Mouse (Mus musculus): ENCODE data around the gene Mdga1. TPM values are rescaled to one million over a fixed set of nuclear protein-coding genes. Genes with fewer than 3 reads are reported as not detected.
A peak's percentile ranks its signal among the peaks of the same experiment; 100 is the strongest.

Mdga1 gene
- polyA plus RNA-seq, 2 experiments = 4.8 to 13.2 TPM

- H3K4me2 ChIP-seq (replicated peaks; ENCODE audit: low read depth, low read length, severe bottlenecking) = peak overlapping the region; percentile 93
- WGBS = 2% methylated on average over 4 of the region's 4 CpGs
- H3K4me1 ChIP-seq (ENCODE audit: control insufficient read depth, insufficient read depth, low read length) = peaks cover 17% of the 10 kb centered on the region
- H3K9me3 ChIP-seq (ENCODE audit: control insufficient read depth, low read length) = no peaks in the 10 kb centered on the region
- ATAC-seq (ENCODE audit: low FRiP score, low read depth) = no peak
- TF ChIP-seq POLR2A (IDR thresholded peaks at IDR 0.05; ENCODE audit: borderline replicate concordance, extremely low read depth, insufficient read depth, insufficient read length) = no peak
- H3K27ac ChIP-seq (replicated peaks; ENCODE audit: low read depth, low read length) = no peak overlapping the region
- peak overlapping the region; percentile 65 for H3K4me3 ChIP-seq (replicated peaks; ENCODE audit: low read length)
- DNase-seq (ENCODE audit: low spot score) = peak; percentile 55
- no peaks in the 10 kb centered on the region for H3K36me3 ChIP-seq (ENCODE audit: control insufficient read depth, insufficient read depth, low read length)
- peaks cover 28% of the 10 kb centered on the region for H3K27me3 ChIP-seq (ENCODE audit: control insufficient read depth, insufficient read depth, low read length)
- H3K9ac ChIP-seq (ENCODE audit: low read depth, low read length, severe bottlenecking) = peak overlapping the region; percentile 68; the same call in 1 of the 2 replicates
These were observed 83.8 kb downstream of the Mdga1 start for GRCm38 (mm10) chr17:29886061-29886460.

- 45% methylated on average over 6 of the region's 6 CpGs for WGBS
- H3K9ac ChIP-seq (ENCODE audit: low read depth, low read length, severe bottlenecking) = no peak overlapping the region
- peaks cover 17% of the 10 kb centered on the region for H3K27me3 ChIP-seq (ENCODE audit: control insufficient read depth, insufficient read depth, low read length)
- no peaks in the 10 kb centered on the region for H3K36me3 ChIP-seq (ENCODE audit: control insufficient read depth, insufficient read depth, low read length)
- H3K4me1 ChIP-seq (ENCODE audit: control insufficient read depth, insufficient read depth, low read length) = peaks cover 14% of the 10 kb centered on the region
- TF ChIP-seq POLR2A (IDR thresholded peaks at IDR 0.05; ENCODE audit: borderline replicate concordance, extremely low read depth, insufficient read depth, insufficient read length) = no peak
- no peaks in the 10 kb centered on the region for H3K9me3 ChIP-seq (ENCODE audit: control insufficient read depth, low read length)
- no peak overlapping the region for H3K27ac ChIP-seq (replicated peaks; ENCODE audit: low read depth, low read length)
- no peak overlapping the region for H3K4me3 ChIP-seq (replicated peaks; ENCODE audit: low read length)
- no peak overlapping the region for H3K4me2 ChIP-seq (replicated peaks; ENCODE audit: low read depth, low read length, severe bottlenecking)
- DNase-seq (ENCODE audit: low spot score) = no peak
- no peak for ATAC-seq (ENCODE audit: low FRiP score, low read depth)
These were observed 85.3 kb downstream of the Mdga1 start for GRCm38 (mm10) chr17:29884596-29884995.

- 52% methylated on average over 9 of the region's 9 CpGs for WGBS
- DNase-seq (ENCODE audit: low spot score) (no peak), ATAC-seq (ENCODE audit: low FRiP score, low read depth) (no peak)
- H3K9ac ChIP-seq (ENCODE audit: low read depth, low read length, severe bottlenecking) = no peak overlapping the region
- H3K4me3 ChIP-seq (replicated peaks; ENCODE audit: low read length) = no peak overlapping the region
- TF ChIP-seq POLR2A (IDR thresholded peaks at IDR 0.05; ENCODE audit: borderline replicate concordance, extremely low read depth, insufficient read depth, insufficient read length) = no peak
- H3K36me3 ChIP-seq (ENCODE audit: control insufficient read depth, insufficient read depth, low read length) = no peaks in the 10 kb centered on the region; the same call in 1 of the 2 replicates
- no peak overlapping the region for H3K4me2 ChIP-seq (replicated peaks; ENCODE audit: low read depth, low read length, severe bottlenecking)
- H3K4me1 ChIP-seq (ENCODE audit: control insufficient read depth, insufficient read depth, low read length) = peaks cover 10% of the 10 kb centered on the region
- H3K27ac ChIP-seq (replicated peaks; ENCODE audit: low read depth, low read length) = no peak overlapping the region
- no peaks in the 10 kb centered on the region for H3K9me3 ChIP-seq (ENCODE audit: control insufficient read depth, low read length)
- H3K27me3 ChIP-seq (ENCODE audit: control insufficient read depth, insufficient read depth, low read length) = peaks cover 13% of the 10 kb centered on the region
These were observed 86.5 kb downstream of the Mdga1 start for GRCm38 (mm10) chr17:29883351-29883750.

GRCm38 (mm10) chr17:29882885-29883284 is 87.0 kb downstream of the Mdga1 start:
- H3K36me3 ChIP-seq (ENCODE audit: control insufficient read depth, insufficient read depth, low read length) = no peaks in the 10 kb centered on the region; the same call in 1 of the 2 replicates
- H3K27me3 ChIP-seq (ENCODE audit: control insufficient read depth, insufficient read depth, low read length) = peaks cover 13% of the 10 kb centered on the region
- DNase-seq (ENCODE audit: low spot score) (peak; percentile 67), ATAC-seq (ENCODE audit: low FRiP score, low read depth) (no peak)
- H3K9me3 ChIP-seq (ENCODE audit: control insufficient read depth, low read length) = no peaks in the 10 kb centered on the region
- no peak overlapping the region for H3K4me2 ChIP-seq (replicated peaks; ENCODE audit: low read depth, low read length, severe bottlenecking)
- peaks cover 10% of the 10 kb centered on the region for H3K4me1 ChIP-seq (ENCODE audit: control insufficient read depth, insufficient read depth, low read length)
- WGBS = 0% methylated on average over 5 of the region's 5 CpGs
- H3K27ac ChIP-seq (replicated peaks; ENCODE audit: low read depth, low read length) = no peak overlapping the region
- no peak overlapping the region for H3K9ac ChIP-seq (ENCODE audit: low read depth, low read length, severe bottlenecking)
- TF ChIP-seq POLR2A (IDR thresholded peaks at IDR 0.05; ENCODE audit: borderline replicate concordance, extremely low read depth, insufficient read depth, insufficient read length) = no peak
- no peak overlapping the region for H3K4me3 ChIP-seq (replicated peaks; ENCODE audit: low read length)

- 67% methylated on average over 10 of the region's 10 CpGs for WGBS
- TF ChIP-seq POLR2A (IDR thresholded peaks at IDR 0.05; ENCODE audit: borderline replicate concordance, extremely low read depth, insufficient read depth, insufficient read length) = no peak
- Histone ChIP-seq H3K4me2 (replicated peaks; ENCODE audit: low read depth, low read length, severe bottlenecking) (no peak overlapping the region), H3K4me1 (ENCODE audit: control insufficient read depth, insufficient read depth, low read length) (no peaks in the 10 kb centered on the region), H3K9me3 (ENCODE audit: control insufficient read depth, low read length) (no peaks in the 10 kb centered on the region), H3K9ac (ENCODE audit: low read depth, low read length, severe bottlenecking) (no peak overlapping the region), H3K27me3 (ENCODE audit: control insufficient read depth, insufficient read depth, low read length) (peaks cover 5% of the 10 kb centered on the region), H3K4me3 (replicated peaks; ENCODE audit: low read length) (no peak overlapping the region), H3K36me3 (ENCODE audit: control insufficient read depth, insufficient read depth, low read length) (no peaks in the 10 kb centered on the region; the same call in 1 of the 2 replicates), H3K27ac (replicated peaks; ENCODE audit: low read depth, low read length) (no peak overlapping the region)
- no peak for ATAC-seq (ENCODE audit: low FRiP score, low read depth)
- DNase-seq (ENCODE audit: low spot score) = no peak
These were observed 89.6 kb downstream of the Mdga1 start for GRCm38 (mm10) chr17:29880251-29880650.

GRCm38 (mm10) chr17:29878990-29879389 is 90.9 kb downstream of the Mdga1 start:
- Histone ChIP-seq H3K4me3 (replicated peaks; ENCODE audit: low read length) (no peak overlapping the region), H3K4me2 (replicated peaks; ENCODE audit: low read depth, low read length, severe bottlenecking) (no peak overlapping the region), H3K9ac (ENCODE audit: low read depth, low read length, severe bottlenecking) (no peak overlapping the region), H3K9me3 (ENCODE audit: control insufficient read depth, low read length) (no peaks in the 10 kb centered on the region), H3K4me1 (ENCODE audit: control insufficient read depth, insufficient read depth, low read length) (peaks cover 4% of the 10 kb centered on the region; the same call in 1 of the 2 replicates), H3K27ac (replicated peaks; ENCODE audit: low read depth, low read length) (no peak overlapping the region), H3K36me3 (ENCODE audit: control insufficient read depth, insufficient read depth, low read length) (no peaks in the 10 kb centered on the region; the same call in 1 of the 2 replicates), H3K27me3 (ENCODE audit: control insufficient read depth, insufficient read depth, low read length) (no peaks in the 10 kb centered on the region)
- TF ChIP-seq POLR2A (IDR thresholded peaks at IDR 0.05; ENCODE audit: borderline replicate concordance, extremely low read depth, insufficient read depth, insufficient read length) = no peak
- DNase-seq (ENCODE audit: low spot score) (no peak), ATAC-seq (ENCODE audit: low FRiP score, low read depth) (no peak)
- WGBS = 85% methylated on average over 10 of the region's 10 CpGs

Data from limb, embryonic 14.5 days (tissue).